ENCODE assay signal across 20 mouse cellular contexts in genomic region chr2:35818883-35819282, GRCm38 (mm10).
DNase-seq lines count a peak whose midpoint lies in the region; ATAC-seq and TF ChIP-seq lines count a peak whose summit lies in the region.
"Had no signal": no experiment of that assay in that cellular context is flagged by ENCODE, and none has a peak within 500 bp of the region (broad histone marks: within the 10 kb centered on the region; RNA-seq: fewer than 3 reads in every experiment).

No protein-coding gene starts in this region.

- H3K4me2 ChIP-seq in intestine, embryonic 15.5 days (replicated peaks): no peak overlapping the region
- H3K4me2 ChIP-seq in intestine, postnatal 0 days (replicated peaks; ENCODE audit: low read depth): no peak overlapping the region
- no peak overlapping the region for H3K4me2 ChIP-seq in intestine, embryonic 16.5 days (ENCODE audit: low read depth, low read length)
- H3K4me2 ChIP-seq in liver, postnatal 0 days (ENCODE audit: low read depth, low read length): no peak overlapping the region
- H3K4me2 ChIP-seq: hindbrain, embryonic 12.5 days; lung, embryonic 14.5 days; neural tube, embryonic 12.5 days had no signal

- no peaks in the 10 kb centered on the region for H3K27me3 ChIP-seq in intestine, embryonic 15.5 days (replicated peaks)
- no peaks in the 10 kb centered on the region for H3K27me3 ChIP-seq in intestine, postnatal 0 days (replicated peaks; ENCODE audit: control insufficient read depth, insufficient read depth, low read length)
- peaks cover 2% of the 10 kb centered on the region for H3K27me3 ChIP-seq in G1E (ENCODE audit: insufficient read depth, low read length)
- H3K27me3 ChIP-seq in intestine, embryonic 16.5 days (replicated peaks; ENCODE audit: control insufficient read depth, insufficient read depth, low read length): no peaks in the 10 kb centered on the region
- H3K27me3 ChIP-seq in liver, postnatal 0 days (ENCODE audit: insufficient read depth, low read length): no peaks in the 10 kb centered on the region
- H3K27me3 ChIP-seq: hindbrain, embryonic 12.5 days; neural tube, embryonic 12.5 days had no signal

- no peaks in the 10 kb centered on the region for H3K36me3 ChIP-seq in intestine, embryonic 15.5 days
- H3K36me3 ChIP-seq in intestine, postnatal 0 days (ENCODE audit: control insufficient read depth, insufficient read depth): no peaks in the 10 kb centered on the region
- no peaks in the 10 kb centered on the region for H3K36me3 ChIP-seq in G1E (replicated peaks)
- H3K36me3 ChIP-seq in intestine, embryonic 16.5 days (ENCODE audit: control insufficient read depth, insufficient read depth, low read length): no peaks in the 10 kb centered on the region
- H3K36me3 ChIP-seq in liver, postnatal 0 days (replicated peaks; ENCODE audit: insufficient read depth, low read length): no peaks in the 10 kb centered on the region
- H3K36me3 ChIP-seq: hindbrain, embryonic 12.5 days; neural tube, embryonic 12.5 days had no signal

- no peak for DNase-seq in G1E (ENCODE audit: low spot score)
- DNase-seq in liver, postnatal 0 days: peak; percentile 22
- no peak for DNase-seq in gastrocnemius, postnatal 25 days
- DNase-seq in cerebellum, postnatal 10 days: no peak
- no peak for DNase-seq in thymus, postnatal 4 days
- DNase-seq: adrenal gland, adult 8-10 months; cerebellum, adult 9-11 months; forebrain, postnatal 0 days; gastrocnemius, adult 2 months; kidney, adult 9 months; kidney, postnatal 4 days; layer of hippocampus, adult 9-11 months; lung, embryonic 14.5 days; right cerebral cortex, adult 18-20 months had no signal

- peak; percentile 63 for ATAC-seq in intestine, embryonic 15.5 days
- ATAC-seq in intestine, postnatal 0 days: no peak
- peak; percentile 22; the same call in 1 of the 2 replicates for ATAC-seq in G1E (ENCODE audit: extremely low read depth, insufficient number of reproducible peaks, low FRiP score, poor library complexity, severe bottlenecking)
- peak; percentile 66 for ATAC-seq in intestine, embryonic 16.5 days
- ATAC-seq in liver, postnatal 0 days: no peak
- ATAC-seq: forebrain, postnatal 0 days had no signal

- H3K4me1 ChIP-seq in intestine, embryonic 15.5 days (replicated peaks): peaks cover 3% of the 10 kb centered on the region; the same call in 1 of the 2 replicates
- H3K4me1 ChIP-seq in intestine, postnatal 0 days (replicated peaks; ENCODE audit: control insufficient read depth, insufficient read depth, low read length): no peaks in the 10 kb centered on the region; the same call in 1 of the 2 replicates
- H3K4me1 ChIP-seq in G1E (ENCODE audit: insufficient read depth, low read depth, low read length): peaks cover 6% of the 10 kb centered on the region; the same call in 1 of the 2 replicates
- H3K4me1 ChIP-seq in intestine, embryonic 16.5 days (ENCODE audit: control insufficient read depth, insufficient read depth, low read length): no peaks in the 10 kb centered on the region
- peaks cover 4% of the 10 kb centered on the region; the same call in 1 of the 2 replicates for H3K4me1 ChIP-seq in liver, postnatal 0 days (ENCODE audit: insufficient read depth)
- H3K4me1 ChIP-seq: hindbrain, embryonic 12.5 days; neural tube, embryonic 12.5 days had no signal

- 47% methylated on average over 2 of the region's 2 CpGs for WGBS in intestine, embryonic 15.5 days
- 32% methylated on average over 2 of the region's 2 CpGs for WGBS in intestine, postnatal 0 days
- WGBS in intestine, embryonic 16.5 days: 32% methylated on average over 2 of the region's 2 CpGs
- WGBS in liver, postnatal 0 days (ENCODE audit: insufficient replicate concordance): 37% methylated on average over 2 of the region's 2 CpGs

- no peak for TF ChIP-seq CTCF in intestine, postnatal 0 days (IDR thresholded peaks at IDR 0.05; ENCODE audit: low read depth)
- TF ChIP-seq CTCF in G1E (IDR thresholded peaks at IDR 0.05; ENCODE audit: low read depth, low read length): no peak
- no peak for TF ChIP-seq CTCF in liver, postnatal 0 days (IDR thresholded peaks at IDR 0.05; ENCODE audit: low read depth)

- TF ChIP-seq EP300 in liver, postnatal 0 days (IDR thresholded peaks at IDR 0.05; ENCODE audit: low read depth): no peak

- no peak overlapping the region for H3K27ac ChIP-seq in intestine, embryonic 15.5 days
- no peak overlapping the region for H3K27ac ChIP-seq in intestine, postnatal 0 days (ENCODE audit: low read depth, low read length)
- H3K27ac ChIP-seq in intestine, embryonic 16.5 days (ENCODE audit: low read length): no peak overlapping the region
- no peak overlapping the region for H3K27ac ChIP-seq in liver, postnatal 0 days (ENCODE audit: low read depth)
- H3K27ac ChIP-seq: gastrocnemius, adult 2 months; hindbrain, embryonic 12.5 days; macrophage; neural tube, embryonic 12.5 days had no signal

- no peak overlapping the region for H3K4me3 ChIP-seq in intestine, embryonic 15.5 days (replicated peaks)
- H3K4me3 ChIP-seq in intestine, postnatal 0 days (ENCODE audit: low read depth, low read length): no peak overlapping the region
- H3K4me3 ChIP-seq in G1E (ENCODE audit: low read depth, low read length): no peak overlapping the region
- H3K4me3 ChIP-seq in intestine, embryonic 16.5 days (ENCODE audit: low read length): no peak overlapping the region
- H3K4me3 ChIP-seq in liver, postnatal 0 days (ENCODE audit: low read depth, low read length): no peak overlapping the region
- H3K4me3 ChIP-seq: gastrocnemius, adult 2 months; hindbrain, embryonic 12.5 days; neural tube, embryonic 12.5 days had no signal

- H3K9me3 ChIP-seq in intestine, embryonic 15.5 days: no peaks in the 10 kb centered on the region
- no peaks in the 10 kb centered on the region for H3K9me3 ChIP-seq in intestine, postnatal 0 days (ENCODE audit: control insufficient read depth)
- H3K9me3 ChIP-seq in G1E (replicated peaks): no peaks in the 10 kb centered on the region
- H3K9me3 ChIP-seq in intestine, embryonic 16.5 days (ENCODE audit: control insufficient read depth, low read length): no peaks in the 10 kb centered on the region
- H3K9me3 ChIP-seq in liver, postnatal 0 days (ENCODE audit: low read length): no peaks in the 10 kb centered on the region
- H3K9me3 ChIP-seq: hindbrain, embryonic 12.5 days; neural tube, embryonic 12.5 days had no signal

- H3K9ac ChIP-seq in intestine, embryonic 15.5 days: no peak overlapping the region
- no peak overlapping the region for H3K9ac ChIP-seq in intestine, postnatal 0 days (ENCODE audit: low read depth, low read length)
- H3K9ac ChIP-seq in intestine, embryonic 16.5 days (ENCODE audit: low read depth, low read length): no peak overlapping the region
- H3K9ac ChIP-seq in liver, postnatal 0 days (replicated peaks): no peak overlapping the region
- H3K9ac ChIP-seq: forebrain, postnatal 0 days; hindbrain, embryonic 12.5 days; lung, embryonic 14.5 days; neural tube, embryonic 12.5 days had no signal

Comparison
In these comparisons a context has a peak if more than half of its experiments do, and no peak if none do; other contexts are left out.
1. ATAC-seq: peak in intestine, embryonic 15.5 days (single experiment), G1E (single experiment) and intestine, embryonic 16.5 days (single experiment); none in intestine, postnatal 0 days (single experiment) and liver, postnatal 0 days (single experiment).